Mouse (Mus musculus) erythroblast, embryonic 14.5 days (primary cell): ENCODE data around the gene H13.

Experiments used
- GATA1 ChIP-seq: IDR thresholded peaks from 2 replicates; pipeline ENCODE4 v1.6.1; 2012; ENCODE audit warnings: low read length, inconsistent platforms, mixed read lengths
- TAL1 ChIP-seq: IDR thresholded peaks from 3 replicates; pipeline ENCODE4 v1.6.1; 2012; ENCODE audit warnings: low read length, inconsistent platforms, mixed read lengths

DNA sequence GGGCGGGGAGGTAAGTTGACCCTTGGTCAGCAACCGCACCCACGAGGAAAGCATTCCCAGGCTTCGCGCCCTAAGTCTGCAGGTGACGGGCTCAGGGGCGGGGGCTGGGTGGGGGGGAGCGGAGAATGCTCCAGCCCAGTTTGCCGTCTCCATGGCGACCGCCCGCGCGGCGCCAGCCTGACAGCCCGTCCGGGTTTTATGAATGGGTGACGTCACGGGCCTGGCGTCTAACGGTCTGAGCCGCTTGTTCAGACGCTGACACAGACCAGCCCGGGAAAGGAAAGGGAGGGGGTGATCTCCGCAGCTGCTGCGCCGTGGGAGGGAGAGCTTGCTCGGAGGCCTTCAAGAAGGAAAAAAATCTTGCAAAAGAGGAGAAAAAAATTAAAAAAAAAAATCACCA lies 65.7 kb downstream of the H13 start:
- no peak for TF ChIP-seq GATA1
- no peak for TF ChIP-seq TAL1
